Mouse (Mus musculus) heart, adult 2 months (tissue): ENCODE data around the gene Plcb3.

Source experiments
- CTCF ChIP-seq: fragments of 200-600 bp; IDR thresholded peaks from 2 replicates; pipeline ENCODE4 v1.8.1; 2022; ENCODE audit warnings: antibody characterized with exemption, mild to moderate bottlenecking, moderate library complexity
- POLR2A ChIP-seq: fragments of 200-500 bp; IDR thresholded peaks from 2 replicates; pipeline ENCODE4 v1.6.1; 2011; ENCODE audit warnings: mild to moderate bottlenecking, low read depth, low read length, control low read depth; ENCODE audit not compliant: insufficient read depth

DNA sequence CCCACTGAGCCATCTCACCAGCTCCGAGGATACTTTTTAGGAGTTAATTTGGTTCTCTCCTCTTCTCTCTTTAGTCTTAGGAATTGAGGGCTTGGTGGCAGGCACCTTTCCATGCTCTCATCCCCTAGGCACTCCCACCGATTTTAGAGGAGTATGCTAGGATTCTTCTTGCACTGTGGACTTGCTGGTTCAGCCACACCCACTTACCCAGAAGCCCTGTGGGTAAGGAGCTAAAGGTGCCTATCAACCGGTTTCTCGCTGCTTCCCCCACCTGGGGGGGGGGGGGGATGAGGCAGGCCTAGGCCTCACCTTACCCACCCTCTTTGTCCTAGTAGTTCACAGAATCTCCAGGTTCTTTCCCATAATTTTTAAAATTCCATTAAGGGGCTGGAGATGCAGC lies 28.5 kb downstream of the Plcb3 start:
- TF ChIP-seq CTCF (no peak), POLR2A (no peak)
